Comparison of ENCODE assay signal across 12 mouse cellular contexts in the genomic region with DNA sequence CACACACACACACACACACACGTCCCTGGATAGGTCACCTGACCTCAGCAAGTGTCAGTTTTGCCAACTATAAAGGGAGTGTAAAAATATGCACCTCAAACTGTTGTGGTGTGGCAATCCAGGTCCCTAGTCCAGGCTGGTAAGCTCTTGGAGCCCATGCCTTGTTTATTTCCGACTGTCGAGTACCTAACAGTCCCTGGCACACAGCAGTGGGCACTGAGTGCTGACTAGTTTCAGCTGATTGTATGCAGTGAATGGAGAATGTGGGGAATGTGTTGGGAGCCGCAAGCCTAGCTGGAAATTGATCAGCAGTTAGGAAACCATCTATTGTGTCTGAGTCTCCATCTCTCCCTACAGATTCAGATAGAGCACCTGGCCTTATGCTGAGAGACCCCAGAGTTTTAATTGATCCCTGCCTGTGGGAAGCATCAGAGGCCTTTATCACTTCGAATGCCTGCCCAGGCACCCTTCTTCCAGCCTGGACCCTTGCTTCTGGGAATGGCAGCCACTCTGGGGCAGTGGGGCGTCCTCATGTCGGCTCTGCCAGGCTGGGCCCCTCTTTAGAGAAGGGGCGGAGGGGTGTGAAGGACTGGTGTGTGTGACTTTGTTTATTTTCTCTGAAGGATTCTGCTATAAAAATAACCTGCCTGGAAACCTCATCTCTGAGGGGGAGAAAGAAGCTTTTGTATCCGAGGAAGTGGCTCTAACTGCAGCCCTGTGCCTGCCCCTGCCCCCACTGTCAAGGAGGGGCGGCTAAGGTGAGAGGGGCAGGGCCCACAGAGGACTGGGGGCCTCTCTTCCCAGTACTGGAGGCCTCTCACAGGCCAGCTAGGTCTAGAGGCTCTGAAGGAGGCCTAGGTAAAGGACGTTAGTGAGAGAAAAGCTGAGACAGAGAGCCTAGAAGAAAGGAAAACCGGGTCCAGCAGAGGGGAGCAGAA. TPM values are rescaled to one million over a fixed set of nuclear protein-coding genes. Genes with fewer than 3 reads are reported as not detected.
DNase-seq lines count a peak whose midpoint lies in the region; ATAC-seq lines count a peak whose summit lies in the region.
"Had no signal": no experiment of that assay in that cellular context is flagged by ENCODE, and none has a peak within 500 bp of the region (broad histone marks: within the 10 kb centered on the region; RNA-seq: fewer than 3 reads in every experiment).

No protein-coding gene starts in this region.

- no peaks in the 10 kb centered on the region for H3K9me3 ChIP-seq in hindbrain, embryonic 13.5 days
- H3K9me3 ChIP-seq in hindbrain, embryonic 14.5 days (ENCODE audit: control insufficient read depth, low read length): no peaks in the 10 kb centered on the region
- H3K9me3 ChIP-seq in embryonic facial prominence, embryonic 11.5 days (replicated peaks; ENCODE audit: control insufficient read depth, low read length): no peaks in the 10 kb centered on the region
- H3K9me3 ChIP-seq: liver, embryonic 15.5 days had no signal

- intact Hi-C loops in heart, postnatal 10 days (cut with DNase I): no loop called here

- peak overlapping the region; percentile 36; the same call in 1 of the 2 replicates for H3K27ac ChIP-seq in hindbrain, embryonic 13.5 days
- no peak overlapping the region for H3K27ac ChIP-seq in hindbrain, embryonic 14.5 days
- H3K27ac ChIP-seq in embryonic facial prominence, embryonic 11.5 days (replicated peaks; ENCODE audit: low read depth, low read length): peak overlapping the region; percentile 71
- H3K27ac ChIP-seq: gastrocnemius, adult 2 months; liver, embryonic 15.5 days had no signal

- H3K4me2 ChIP-seq in hindbrain, embryonic 13.5 days: no peak overlapping the region
- no peak overlapping the region for H3K4me2 ChIP-seq in hindbrain, embryonic 14.5 days (replicated peaks)
- H3K4me2 ChIP-seq in embryonic facial prominence, embryonic 11.5 days (ENCODE audit: low read depth, low read length): no peak overlapping the region
- H3K4me2 ChIP-seq: liver, embryonic 15.5 days had no signal

- peak overlapping the region; percentile 43 for H3K9ac ChIP-seq in hindbrain, embryonic 13.5 days
- H3K9ac ChIP-seq in hindbrain, embryonic 14.5 days: no peak overlapping the region
- H3K9ac ChIP-seq in embryonic facial prominence, embryonic 11.5 days (replicated peaks; ENCODE audit: low read length): peak overlapping the region; percentile 40
- H3K9ac ChIP-seq: liver, embryonic 15.5 days had no signal

- no peak for DNase-seq in hindbrain, embryonic 14.5 days (ENCODE audit: low spot score)
- DNase-seq in embryonic facial prominence, embryonic 11.5 days (ENCODE audit: low spot score): peak; percentile 47
- peak; percentile 58 to 65 for DNase-seq in heart, postnatal 10 days
- DNase-seq in lung, postnatal 36 days: peak; percentile 47
- DNase-seq in natural killer cell, adult 2 months (ENCODE audit: low spot score in 2 of 2): no peak
- no peak for DNase-seq in layer of hippocampus, adult 18-20 months (ENCODE audit: low spot score in 2 of 2)
- no peak for DNase-seq in urinary bladder, postnatal 25 days (ENCODE audit: low spot score)
- DNase-seq: cerebellum, adult 8-10 months; gastrocnemius, adult 2 months; kidney, postnatal 4 days had no signal

- no peak overlapping the region for H3K4me3 ChIP-seq in hindbrain, embryonic 13.5 days
- H3K4me3 ChIP-seq in hindbrain, embryonic 14.5 days (replicated peaks; ENCODE audit: low read length): no peak overlapping the region
- no peak overlapping the region for H3K4me3 ChIP-seq in embryonic facial prominence, embryonic 11.5 days (ENCODE audit: low read depth, low read length)
- H3K4me3 ChIP-seq: gastrocnemius, adult 2 months; liver, embryonic 15.5 days had no signal

- 41% methylated on average over 12 of the region's 12 CpGs for WGBS in hindbrain, embryonic 13.5 days
- WGBS in hindbrain, embryonic 14.5 days: 42% methylated on average over 12 of the region's 12 CpGs
- WGBS in embryonic facial prominence, embryonic 11.5 days: 21% methylated on average over 12 of the region's 12 CpGs

- ATAC-seq in hindbrain, embryonic 13.5 days (ENCODE audit: low FRiP score): no peak
- ATAC-seq in hindbrain, embryonic 14.5 days (ENCODE audit: low FRiP score): no peak
- no peak for ATAC-seq in embryonic facial prominence, embryonic 11.5 days (replicated peaks; ENCODE audit: insufficient number of reproducible peaks, low FRiP score, low TSS enrichment, low read depth)

- 0 out of 2 replicates have a peak, but pooled peaks cover 2% of the 10 kb centered on the region for H3K27me3 ChIP-seq in hindbrain, embryonic 13.5 days
- H3K27me3 ChIP-seq in hindbrain, embryonic 14.5 days (ENCODE audit: control insufficient read depth, insufficient read depth, low read length): no peaks in the 10 kb centered on the region
- H3K27me3 ChIP-seq in embryonic facial prominence, embryonic 11.5 days (ENCODE audit: control insufficient read depth, insufficient read depth, low read length): no peaks in the 10 kb centered on the region

- H3K4me1 ChIP-seq in hindbrain, embryonic 13.5 days (replicated peaks): peaks cover 36% of the 10 kb centered on the region
- H3K4me1 ChIP-seq in hindbrain, embryonic 14.5 days (replicated peaks; ENCODE audit: control insufficient read depth, insufficient read depth, low read length): peaks cover 13% of the 10 kb centered on the region
- H3K4me1 ChIP-seq in embryonic facial prominence, embryonic 11.5 days (ENCODE audit: control insufficient read depth, insufficient read depth, low read length): peaks cover 11% of the 10 kb centered on the region; the same call in 1 of the 2 replicates
- H3K4me1 ChIP-seq: liver, embryonic 15.5 days had no signal

- H3K36me3 ChIP-seq in hindbrain, embryonic 13.5 days: no peaks in the 10 kb centered on the region
- H3K36me3 ChIP-seq in hindbrain, embryonic 14.5 days (replicated peaks; ENCODE audit: control insufficient read depth, insufficient read depth): no peaks in the 10 kb centered on the region
- no peaks in the 10 kb centered on the region for H3K36me3 ChIP-seq in embryonic facial prominence, embryonic 11.5 days (replicated peaks; ENCODE audit: control insufficient read depth, insufficient read depth, low read depth, low read length)
- H3K36me3 ChIP-seq: liver, embryonic 15.5 days had no signal

RNA-seq across cellular contexts. Expression of a gene that starts 22.7 kb away (rescaled TPM):
- polyA plus RNA-seq in hindbrain, embryonic 13.5 days (2015; fragmentation: Nextera tagmentation; extraction: Ambion mirVana): 53.5 and 69.4 TPM in 2 replicates
- 24.0 and 30.8 TPM in 2 replicates for polyA plus RNA-seq in hindbrain, embryonic 14.5 days (2014; fragmentation: Nextera tagmentation; extraction: Ambion mirVana)
- 161 and 177 TPM in 2 replicates for polyA plus RNA-seq in embryonic facial prominence, embryonic 11.5 days (2014; fragmentation: Nextera tagmentation; extraction: Ambion mirVana)
- total RNA-seq in heart, postnatal 10 days (2021): under 1 TPM; 0.62 to 0.84 TPM
- total RNA-seq in layer of hippocampus, adult 18-20 months (2021): 1 to 10 TPM; 1.3 to 1.6 TPM

Comparison
In these comparisons a context has a peak if more than half of its experiments do, and no peak if none do; other contexts are left out.
1. DNase-seq: peak in embryonic facial prominence, embryonic 11.5 days (single experiment), heart, postnatal 10 days (2 of 2) and lung, postnatal 36 days (single experiment); none in hindbrain, embryonic 14.5 days (single experiment), natural killer cell, adult 2 months (0 of 2), layer of hippocampus, adult 18-20 months (0 of 2) and urinary bladder, postnatal 25 days (single experiment).